ENCODE assay signal across 15 mouse cellular contexts in genomic region chr10:96410028-96410427, GRCm38 (mm10).
DNase-seq lines count a peak whose midpoint lies in the region.
"Had no signal": no experiment of that assay in that cellular context is flagged by ENCODE, and none has a peak within 500 bp of the region (broad histone marks: within the 10 kb centered on the region; RNA-seq: fewer than 3 reads in every experiment).

No protein-coding gene starts in this region.

- intact Hi-C loops in heart, postnatal 10 days (cut with DNase I) = no loop called here
- intact Hi-C loops in left cerebral cortex, postnatal 4 days (cut with DNase I) = no loop called here

- DNase-seq in heart, adult 11 months = peak; percentile 73
- no peak for DNase-seq in heart, postnatal 10 days
- DNase-seq in MN1 (ENCODE audit: low spot score) = peak; percentile 66
- peak; percentile 9 for DNase-seq in brain, adult 2 months (ENCODE audit: low read depth, low spot score)
- DNase-seq in naive thymus-derived CD4-positive, alpha-beta T cell, adult 2 months (ENCODE audit: low read depth) = peak; percentile 48
- DNase-seq in adrenal gland, adult 2 months = no peak
- no peak for DNase-seq in left cerebral cortex, postnatal 4 days
- DNase-seq in adrenal gland, adult (ENCODE audit: inconsistent age in 2 of 2, low spot score in 1 of 2) = no peak
- DNase-seq: adrenal gland, postnatal 25 days; cerebellum, adult 2 months; cerebellum, postnatal 10 days; embryo, embryonic 11 days; gastrocnemius, postnatal 36 days; heart, adult 2 months; kidney, adult 2 months had no signal

Comparison
In these comparisons a context has a peak if more than half of its experiments do, and no peak if none do; other contexts are left out.
1. DNase-seq: peak in heart, adult 11 months (single experiment), MN1 (single experiment), brain, adult 2 months (single experiment) and naive thymus-derived CD4-positive, alpha-beta T cell, adult 2 months (single experiment); none in heart, postnatal 10 days (0 of 2), adrenal gland, adult 2 months (single experiment), left cerebral cortex, postnatal 4 days (single experiment) and adrenal gland, adult (0 of 2).